Mouse (Mus musculus): Measurements from ENCODE around the gene Zfp652.

GRCm38 (mm10) chr11:95712085-95712562 lies 349 bp upstream of the Zfp652 start:
- TF ChIP-seq GATA1 (IDR thresholded peaks at IDR 0.05; ENCODE audit: borderline replicate concordance, low read length) (no peak), FLI1 (IDR thresholded peaks at IDR 0.05; ENCODE audit: low read length) (no peak)

Data from megakaryocyte, embryonic 14.5 days (primary cell).